Mouse (Mus musculus) intestine, embryonic 16.5 days (tissue): ENCODE measurements at regions not wholly inside any gene's neighbourhood (a gene's known extent, or its start where the extent isn't known, plus 50 kb on each side); places are given as distances from the start of the nearest gene placed in this dataset.

Source experiments
- ATAC-seq: fragments of 200-750 bp; cut with Nextera tagmentation; 2 replicates; pipeline ENCODE4 v1.8.0; 2017; ENCODE audit warnings: moderate TSS enrichment, moderate library complexity
- H3K27ac ChIP-seq: fragments of 300-500 bp; sonication (generic); 2 replicates; pipeline ENCODE4 v1.5.1; 2014; ENCODE audit warnings: mild to moderate bottlenecking, low read length
- H3K27me3 ChIP-seq: fragments of 300-500 bp; sonication (generic); replicated peaks from 2 replicates; pipeline ENCODE4 v1.6.1; 2014; ENCODE audit warnings: low read length, control low read depth, mixed read lengths; ENCODE audit not compliant: control insufficient read depth, insufficient read depth
- H3K36me3 ChIP-seq: fragments of 300-500 bp; sonication (generic); 2 replicates; pipeline ENCODE4 v1.6.1; 2014; ENCODE audit warnings: low read length, control low read depth; ENCODE audit not compliant: control insufficient read depth, insufficient read depth
- H3K4me1 ChIP-seq: fragments of 300-500 bp; sonication (generic); 2 replicates; pipeline ENCODE4 v1.6.1; 2014; ENCODE audit warnings: low read length, control low read depth, mixed read lengths; ENCODE audit not compliant: control insufficient read depth, insufficient read depth
- H3K4me2 ChIP-seq: fragments of 300-500 bp; sonication (generic); 2 replicates; pipeline ENCODE4 v1.6.1; 2014; ENCODE audit warnings: low read depth, low read length, control low read depth
- H3K4me3 ChIP-seq: fragments of 300-500 bp; sonication (generic); 2 replicates; pipeline ENCODE4 v1.5.1; 2014; ENCODE audit warnings: mild to moderate bottlenecking, low read length
- H3K9ac ChIP-seq: fragments of 300-500 bp; sonication (generic); 2 replicates; pipeline ENCODE4 v1.6.1; 2014; ENCODE audit warnings: low read depth, low read length
- H3K9me3 ChIP-seq: fragments of 300-500 bp; sonication (generic); 2 replicates; pipeline ENCODE4 v1.6.1; 2016; ENCODE audit warnings: low read length, control low read depth; ENCODE audit not compliant: control insufficient read depth
- WGBS: fragments of 180-500 bp; shearing (Covaris S2); extraction: QIAGEN DNeasy Blood & Tissue Kit; methylation state at CpG from one replicate; pipeline ENCODE4 v1.1.7; 2014; 5-methylcytosine and 5-hydroxymethylcytosine counted together

GRCm38 (mm10) chr7:117106691-117107191, 274.0 kb upstream of the Xylt1 start:
- no peak for ATAC-seq
- Histone ChIP-seq H3K4me1 (no peaks in the 10 kb centered on the region), H3K9me3 (no peaks in the 10 kb centered on the region), H3K4me2 (no peak overlapping the region), H3K27ac (no peak overlapping the region), H3K36me3 (no peaks in the 10 kb centered on the region), H3K4me3 (no peak overlapping the region), H3K27me3 (no peaks in the 10 kb centered on the region), H3K9ac (no peak overlapping the region)
- WGBS, result 84% methylated on average over 7 of the region's 7 CpGs

- Histone ChIP-seq H3K4me3 (no peak overlapping the region), H3K36me3 (no peaks in the 10 kb centered on the region), H3K9me3 (no peaks in the 10 kb centered on the region), H3K9ac (no peak overlapping the region), H3K4me1 (no peaks in the 10 kb centered on the region), H3K4me2 (no peak overlapping the region), H3K27ac (no peak overlapping the region), H3K27me3 (no peaks in the 10 kb centered on the region)
- WGBS, result 69% methylated on average over 3 of the region's 3 CpGs
- no peak for ATAC-seq
Measured at GRCm38 (mm10) chr7:117108391-117108790, 272.4 kb upstream of the Xylt1 start.

GRCm38 (mm10) chr7:117127728-117128127, 253.1 kb upstream of the Xylt1 start:
- no peak overlapping the region for H3K9ac ChIP-seq
- H3K9me3 ChIP-seq, result no peaks in the 10 kb centered on the region
- H3K4me3 ChIP-seq, result no peak overlapping the region
- H3K27ac ChIP-seq, result no peak overlapping the region
- no peak overlapping the region for H3K4me2 ChIP-seq
- H3K27me3 ChIP-seq, result no peaks in the 10 kb centered on the region
- WGBS, result 47% methylated on average over 3 of the region's 3 CpGs
- H3K4me1 ChIP-seq, result no peaks in the 10 kb centered on the region
- no peak for ATAC-seq
- no peaks in the 10 kb centered on the region for H3K36me3 ChIP-seq

GRCm38 (mm10) chr7:117134869-117135268, 245.9 kb upstream of the Xylt1 start:
- WGBS, result 86% methylated on average over 1 of the region's 1 CpGs

GRCm38 (mm10) chr7:117138681-117139080, 242.1 kb upstream of the Xylt1 start:
- Histone ChIP-seq H3K9ac (no peak overlapping the region), H3K9me3 (no peaks in the 10 kb centered on the region), H3K27me3 (no peaks in the 10 kb centered on the region), H3K4me3 (no peak overlapping the region), H3K27ac (no peak overlapping the region), H3K36me3 (no peaks in the 10 kb centered on the region), H3K4me1 (peaks cover 2% of the 10 kb centered on the region; the same call in 1 of the 2 replicates), H3K4me2 (no peak overlapping the region)
- WGBS, result 29% methylated on average over 1 of the region's 1 CpGs
- no peak for ATAC-seq

More at GRCm38 (mm10) chr7:117134869-117135268, 245.9 kb upstream of the Xylt1 start:
- no peaks in the 10 kb centered on the region for H3K36me3 ChIP-seq
- no peak for ATAC-seq
- H3K9ac ChIP-seq, result no peak overlapping the region
- no peak overlapping the region for H3K4me2 ChIP-seq
- peaks cover 2% of the 10 kb centered on the region; the same call in 1 of the 2 replicates for H3K4me1 ChIP-seq
- H3K9me3 ChIP-seq, result no peaks in the 10 kb centered on the region
- H3K4me3 ChIP-seq, result no peak overlapping the region
- no peaks in the 10 kb centered on the region for H3K27me3 ChIP-seq
- no peak overlapping the region for H3K27ac ChIP-seq

- Histone ChIP-seq H3K27ac (no peak overlapping the region), H3K9me3 (no peaks in the 10 kb centered on the region), H3K36me3 (no peaks in the 10 kb centered on the region), H3K4me3 (no peak overlapping the region), H3K9ac (no peak overlapping the region), H3K4me2 (no peak overlapping the region), H3K27me3 (no peaks in the 10 kb centered on the region), H3K4me1 (peaks cover 2% of the 10 kb centered on the region; the same call in 1 of the 2 replicates)
- WGBS, result 18% methylated on average over 5 of the region's 5 CpGs
- no peak for ATAC-seq
Measured at GRCm38 (mm10) chr7:117139245-117139970, 241.4 kb upstream of the Xylt1 start.

- WGBS, result 29% methylated on average over 1 of the region's 1 CpGs
Measured at GRCm38 (mm10) chr7:117139971-117140247, 240.9 kb upstream of the Xylt1 start.

GRCm38 (mm10) chr7:117146809-117147208, 234.0 kb upstream of the Xylt1 start:
- Histone ChIP-seq H3K4me1 (no peaks in the 10 kb centered on the region), H3K9me3 (no peaks in the 10 kb centered on the region), H3K27ac (no peak overlapping the region), H3K27me3 (no peaks in the 10 kb centered on the region), H3K4me2 (no peak overlapping the region), H3K9ac (no peak overlapping the region), H3K4me3 (no peak overlapping the region), H3K36me3 (no peaks in the 10 kb centered on the region)
- no peak for ATAC-seq
- 88% methylated on average over 7 of the region's 7 CpGs for WGBS

More at GRCm38 (mm10) chr7:117139971-117140247, 240.9 kb upstream of the Xylt1 start:
- Histone ChIP-seq H3K9ac (no peak overlapping the region), H3K4me3 (no peak overlapping the region), H3K27me3 (no peaks in the 10 kb centered on the region), H3K9me3 (no peaks in the 10 kb centered on the region), H3K27ac (no peak overlapping the region), H3K4me2 (no peak overlapping the region), H3K36me3 (no peaks in the 10 kb centered on the region), H3K4me1 (peaks cover 2% of the 10 kb centered on the region; the same call in 1 of the 2 replicates)
- ATAC-seq, result no peak

GRCm38 (mm10) chr7:117150355-117150754, 230.4 kb upstream of the Xylt1 start:
- H3K27me3 ChIP-seq, result no peaks in the 10 kb centered on the region
- no peak overlapping the region for H3K27ac ChIP-seq
- no peak overlapping the region for H3K4me2 ChIP-seq
- H3K4me1 ChIP-seq, result no peaks in the 10 kb centered on the region
- H3K4me3 ChIP-seq, result no peak overlapping the region
- no peaks in the 10 kb centered on the region for H3K36me3 ChIP-seq
- H3K9me3 ChIP-seq, result no peaks in the 10 kb centered on the region
- no peak for ATAC-seq
- WGBS, result 68% methylated on average over 8 of the region's 8 CpGs
- H3K9ac ChIP-seq, result no peak overlapping the region
